Mouse (Mus musculus) midbrain, embryonic 11.5 days (tissue): ENCODE results near the gene Zik1. TPM values are rescaled to one million over a fixed set of nuclear protein-coding genes. Genes with fewer than 3 reads are reported as not detected.

Experiments
- ATAC-seq: fragments of 200-750 bp; cut with Nextera tagmentation; 2 replicates; pipeline ENCODE4 v1.8.0; 2017; ENCODE audit warnings: moderate TSS enrichment, moderate library complexity; ENCODE audit not compliant: low FRiP score
- DNase-seq: peaks from one replicate; pipeline ENCODE4 v3.0.0; 2015; ENCODE audit warnings: low spot score; ENCODE audit errors: missing footprints
- H3K27ac ChIP-seq: fragments of 300-500 bp; sonication (generic); 2 replicates; pipeline ENCODE4 v1.5.1; 2014; ENCODE audit warnings: low read depth, low read length
- H3K27me3 ChIP-seq: fragments of 300-500 bp; sonication (generic); 2 replicates; pipeline ENCODE4 v1.6.1; 2014; ENCODE audit warnings: mild to moderate bottlenecking, low read length, moderate library complexity, mixed read lengths; ENCODE audit not compliant: control insufficient read depth, insufficient read depth
- H3K36me3 ChIP-seq: fragments of 300-500 bp; sonication (generic); 2 replicates; pipeline ENCODE4 v1.6.1; 2014; ENCODE audit warnings: mild to moderate bottlenecking, low read length, moderate library complexity, mixed read lengths; ENCODE audit not compliant: control insufficient read depth, insufficient read depth
- H3K4me1 ChIP-seq: fragments of 300-500 bp; sonication (generic); 2 replicates; pipeline ENCODE4 v1.6.1; 2014; ENCODE audit warnings: low read length; ENCODE audit not compliant: control insufficient read depth, insufficient read depth
- H3K4me2 ChIP-seq: fragments of 300-500 bp; sonication (generic); 2 replicates; pipeline ENCODE4 v1.6.1; 2014; ENCODE audit warnings: mild to moderate bottlenecking, moderate library complexity
- H3K4me3 ChIP-seq: fragments of 300-500 bp; sonication (generic); 2 replicates; pipeline ENCODE4 v1.5.1; 2014; ENCODE audit warnings: low read depth, low read length
- H3K9ac ChIP-seq: fragments of 300-500 bp; sonication (generic); 2 replicates; pipeline ENCODE4 v1.6.1; 2014; ENCODE audit warnings: low read length
- H3K9me3 ChIP-seq: fragments of 300-500 bp; sonication (generic); 2 replicates; pipeline ENCODE4 v1.6.1; 2016; ENCODE audit warnings: low read length; ENCODE audit not compliant: control insufficient read depth
- WGBS: fragments of 180-500 bp; shearing (Covaris S2); extraction: QIAGEN DNeasy Blood & Tissue Kit; methylation state at CpG from one replicate; pipeline ENCODE4 v1.1.7; 2014; 5-methylcytosine and 5-hydroxymethylcytosine counted together
- polyA plus RNA-seq: library from polyadenylated mRNA; unstranded; fragments of >200 nt; fragmentation: Nextera tagmentation; extraction: Ambion mirVana; gene quantifications from 2 replicates; pipeline ENCODE4 v1.2.1, GENCODE M21; 2014

The Zik1 gene
- 55.3 and 56.0 TPM in 2 replicates for polyA plus RNA-seq

GRCm38 (mm10) chr7:10494786-10495521 is at the start of gene Zik1:
Gene Zik1 (minus strand): TSS chr7:10495394.
- Histone ChIP-seq H3K4me3 (peak within 1 kb of the TSS; percentile 62), H3K27me3 (no peaks in the 10 kb centered on the region), H3K4me1 (no peaks in the 10 kb centered on the region), H3K27ac (no peak within 1 kb of the TSS; the same call in 1 of the 2 replicates), H3K4me2 (peak within 1 kb of the TSS; percentile 42), H3K9ac (peak within 1 kb of the TSS; percentile 83), H3K36me3 (peaks cover 18% of the 10 kb centered on the region), H3K9me3 (no peaks in the 10 kb centered on the region)
- DNase-seq = peak; percentile 99
- ATAC-seq = peak; percentile 98
- 2% methylated on average over 33 of the region's 33 CpGs for WGBS

- H3K4me1 ChIP-seq = no peaks in the 10 kb centered on the region
- peak overlapping the region; percentile 42 for H3K4me2 ChIP-seq
- no peak overlapping the region for H3K27ac ChIP-seq
- H3K9me3 ChIP-seq = no peaks in the 10 kb centered on the region
- no peaks in the 10 kb centered on the region for H3K27me3 ChIP-seq
- H3K36me3 ChIP-seq = peaks cover 14% of the 10 kb centered on the region
- no peak; the same call in 1 of the 2 replicates for ATAC-seq
- 29% methylated on average over 6 of the region's 6 CpGs for WGBS
- peak overlapping the region; percentile 20; the same call in 1 of the 2 replicates for H3K9ac ChIP-seq
- DNase-seq = peak; percentile 86
- H3K4me3 ChIP-seq = peak overlapping the region; percentile 62
Measured at GRCm38 (mm10) chr7:10495578-10495977, 384 bp upstream of the Zik1 start.

- no peak for DNase-seq
- Histone ChIP-seq H3K27me3 (no peaks in the 10 kb centered on the region), H3K4me2 (peak overlapping the region; percentile 17; the same call in 1 of the 2 replicates), H3K9me3 (peaks cover 3% of the 10 kb centered on the region; the same call in 1 of the 2 replicates), H3K4me1 (no peaks in the 10 kb centered on the region), H3K9ac (no peak overlapping the region), H3K27ac (no peak overlapping the region), H3K4me3 (peak overlapping the region; percentile 20), H3K36me3 (no peaks in the 10 kb centered on the region)
- peak; percentile 64; the same call in 1 of the 2 replicates for ATAC-seq
- WGBS = 61% methylated on average over 18 of the region's 18 CpGs
Measured at GRCm38 (mm10) chr7:10480588-10481233, 14.5 kb downstream of the Zik1 start.

GRCm38 (mm10) chr7:10479813-10480212 is 15.4 kb downstream of the Zik1 start:
- Histone ChIP-seq H3K36me3 (no peaks in the 10 kb centered on the region), H3K4me2 (no peak overlapping the region), H3K4me1 (no peaks in the 10 kb centered on the region), H3K27me3 (no peaks in the 10 kb centered on the region), H3K27ac (no peak overlapping the region), H3K9ac (no peak overlapping the region), H3K9me3 (peaks cover 3% of the 10 kb centered on the region; the same call in 1 of the 2 replicates), H3K4me3 (no peak overlapping the region)
- DNase-seq (no peak), ATAC-seq (no peak)

- H3K4me3 ChIP-seq = no peak overlapping the region
- H3K27ac ChIP-seq = no peak overlapping the region
- no peak overlapping the region for H3K4me2 ChIP-seq
- WGBS = 82% methylated on average over 3 of the region's 3 CpGs
- no peak for ATAC-seq
- no peaks in the 10 kb centered on the region for H3K27me3 ChIP-seq
- H3K36me3 ChIP-seq = no peaks in the 10 kb centered on the region
- H3K9ac ChIP-seq = no peak overlapping the region
- peaks cover 12% of the 10 kb centered on the region; the same call in 1 of the 2 replicates for H3K9me3 ChIP-seq
- H3K4me1 ChIP-seq = no peaks in the 10 kb centered on the region
- DNase-seq = no peak
Measured at GRCm38 (mm10) chr7:10458166-10458565, 37.0 kb downstream of the Zik1 start.

- Histone ChIP-seq H3K4me3 (no peak within 1 kb of the TSS), H3K9me3 (peaks cover 3% of the 10 kb centered on the region; the same call in 1 of the 2 replicates), H3K36me3 (no peaks in the 10 kb centered on the region), H3K27ac (no peak within 1 kb of the TSS), H3K9ac (no peak within 1 kb of the TSS), H3K27me3 (no peaks in the 10 kb centered on the region), H3K4me1 (no peaks in the 10 kb centered on the region), H3K4me2 (no peak within 1 kb of the TSS)
- DNase-seq = no peak
- no peak for ATAC-seq
Measured at GRCm38 (mm10) chr7:10443031-10443430, 52.2 kb downstream of the Zik1 start, which contains the start of gene Vmn1r67. Gene Vmn1r67 (plus strand): TSS chr7:10443331.

Other genes starting within 250 kb of the Zik1 start
- gene Vmn1r66, start 217.4 kb downstream of the Zik1 start, polyA plus RNA-seq = not detected in 2 replicates
- not detected in 2 replicates for gene Vmn1r67, start 52.1 kb downstream of the Zik1 start, polyA plus RNA-seq
- not detected in 2 replicates for gene Vmn1r68, start 63.1 kb upstream of the Zik1 start, polyA plus RNA-seq
- gene Vmn1r69, start 118.3 kb upstream of the Zik1 start, polyA plus RNA-seq = not detected in 2 replicates
- not detected in 2 replicates for gene Vmn1r70, start 136.1 kb upstream of the Zik1 start, polyA plus RNA-seq
- gene Nlrp4b, start 192.4 kb upstream of the Zik1 start, polyA plus RNA-seq = not detected in 2 replicates